Mouse (Mus musculus): Measurements from ENCODE around the gene Fbxw15.
"Not testable (repeated sequence)": the region's sequence is repeated elsewhere in the genome, so short reads cannot be mapped to it uniquely, and the experiment has no call there.

Fbxw15 gene

GRCm38 (mm10) chr9:109568162-109568561 lies at the start of gene Fbxw15:
Gene Fbxw15, minus strand, starts transcription at chr9:109568262.
- not testable (repeated sequence) for DNase-seq (ENCODE audit: low read depth, low spot score)

- peak; percentile 1 for DNase-seq (ENCODE audit: low read depth, low spot score)
Observed at GRCm38 (mm10) chr9:109606837-109607236, 38.8 kb upstream of the Fbxw15 start.

GRCm38 (mm10) chr9:109602128-109602527 lies 34.1 kb upstream of the Fbxw15 start:
- DNase-seq (ENCODE audit: low read depth, low spot score), result peak; percentile 2

GRCm38 (mm10) chr9:109597226-109597625 lies 29.2 kb upstream of the Fbxw15 start:
- DNase-seq (ENCODE audit: low read depth, low spot score), result no peak

- no peak for DNase-seq (ENCODE audit: low read depth, low spot score)
Observed at GRCm38 (mm10) chr9:109594866-109595265, 26.8 kb upstream of the Fbxw15 start.

- DNase-seq (ENCODE audit: low read depth, low spot score), result no peak
Observed at GRCm38 (mm10) chr9:109565546-109565945, 2.5 kb downstream of the Fbxw15 start.

GRCm38 (mm10) chr9:109562106-109562505 lies 6.0 kb downstream of the Fbxw15 start:
- DNase-seq (ENCODE audit: low read depth, low spot score), result peak; percentile 12

- DNase-seq (ENCODE audit: low read depth, low spot score), result no peak
Observed at GRCm38 (mm10) chr9:109552483-109552882, 15.6 kb downstream of the Fbxw15 start.

- not testable (repeated sequence) for DNase-seq (ENCODE audit: low read depth, low spot score)
Observed at GRCm38 (mm10) chr9:109549666-109550065, 18.4 kb downstream of the Fbxw15 start.

GRCm38 (mm10) chr9:109523385-109524064 lies 44.5 kb downstream of the Fbxw15 start:
- no peak for DNase-seq (ENCODE audit: low read depth, low spot score)

All from 3T3-L1 (cell line).